Mouse (Mus musculus) gastrocnemius, postnatal 4 days (tissue): ENCODE measurements around the gene Gm43738. TPM values are rescaled to one million over a fixed set of nuclear protein-coding genes. Genes with fewer than 3 reads are reported as not detected.

Experiments used
- DNase-seq, 2 experiments: peaks; one replicate each; pipeline ENCODE4 v3.0.0; 2021 to 2022; ENCODE audit warnings: low spot score in 2 of 2, mixed read lengths in 2 of 2
- long read RNA-seq, 2 experiments: library from polyadenylated mRNA; stranded (forward); transcript quantifications; one replicate each; pipeline ENCODE4 v2.0.0; 2021
- total RNA-seq, 2 experiments: library from RNA; stranded (reverse); gene quantifications; 2 replicates each; pipeline ENCODE4 v1.2.3; 2021

Gene Gm43738
- not detected for total RNA-seq
- long read RNA-seq, experiment 1 = 0 reads
- long read RNA-seq, experiment 2, partial matches to known transcripts = 1 of 5 reads
- long read RNA-seq, experiment 2, other reads (novel, unspliced or antisense) = 4 of 5 reads

- DNase-seq = peak in 1 of 2 experiments; percentile 28
Measured at GRCm38 (mm10) chr3:89100811-89101210, at the start of gene Gm43738. Gm43738 (minus strand) TSS chr3:89101099.

DNA sequence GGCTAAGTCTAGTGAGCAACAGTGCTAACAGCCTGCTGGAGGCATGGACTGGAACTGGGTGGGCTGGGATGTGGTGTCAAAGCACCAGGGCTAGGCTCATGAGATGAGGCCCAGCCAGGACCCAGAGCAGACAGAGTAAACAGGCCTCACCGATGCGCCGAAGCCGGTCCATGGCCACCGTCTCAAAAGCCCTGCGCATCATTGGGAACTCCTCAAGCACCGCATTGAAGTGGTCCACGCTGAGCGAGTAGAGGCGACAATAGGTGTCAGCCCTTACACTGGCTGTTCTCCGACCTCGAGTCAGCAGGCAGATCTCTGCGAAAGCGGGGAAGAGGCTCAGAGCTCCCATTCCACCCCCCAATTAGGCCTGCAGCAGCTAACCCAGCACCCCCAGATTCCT lies 47.7 kb upstream of the Gm43738 start:
- DNase-seq = no peak

DNA sequence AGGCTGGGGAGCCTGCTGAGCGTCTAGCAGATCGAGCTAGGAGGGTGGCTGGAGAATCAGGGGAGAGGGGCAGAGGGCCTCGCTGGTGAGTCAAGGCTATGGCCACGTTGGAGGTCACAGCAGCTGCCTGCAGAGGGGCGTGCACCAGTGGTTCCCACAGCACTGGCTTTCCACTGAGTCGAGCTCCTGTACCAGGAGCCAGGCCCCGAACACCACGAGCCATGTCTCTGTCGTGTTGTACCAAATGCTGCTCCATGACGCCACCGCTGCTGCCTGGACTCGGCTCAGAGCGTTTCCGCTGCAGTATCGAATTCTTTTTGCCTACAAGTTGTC lies 47.0 kb upstream of the Gm43738 start:
- no peak for DNase-seq

DNA sequence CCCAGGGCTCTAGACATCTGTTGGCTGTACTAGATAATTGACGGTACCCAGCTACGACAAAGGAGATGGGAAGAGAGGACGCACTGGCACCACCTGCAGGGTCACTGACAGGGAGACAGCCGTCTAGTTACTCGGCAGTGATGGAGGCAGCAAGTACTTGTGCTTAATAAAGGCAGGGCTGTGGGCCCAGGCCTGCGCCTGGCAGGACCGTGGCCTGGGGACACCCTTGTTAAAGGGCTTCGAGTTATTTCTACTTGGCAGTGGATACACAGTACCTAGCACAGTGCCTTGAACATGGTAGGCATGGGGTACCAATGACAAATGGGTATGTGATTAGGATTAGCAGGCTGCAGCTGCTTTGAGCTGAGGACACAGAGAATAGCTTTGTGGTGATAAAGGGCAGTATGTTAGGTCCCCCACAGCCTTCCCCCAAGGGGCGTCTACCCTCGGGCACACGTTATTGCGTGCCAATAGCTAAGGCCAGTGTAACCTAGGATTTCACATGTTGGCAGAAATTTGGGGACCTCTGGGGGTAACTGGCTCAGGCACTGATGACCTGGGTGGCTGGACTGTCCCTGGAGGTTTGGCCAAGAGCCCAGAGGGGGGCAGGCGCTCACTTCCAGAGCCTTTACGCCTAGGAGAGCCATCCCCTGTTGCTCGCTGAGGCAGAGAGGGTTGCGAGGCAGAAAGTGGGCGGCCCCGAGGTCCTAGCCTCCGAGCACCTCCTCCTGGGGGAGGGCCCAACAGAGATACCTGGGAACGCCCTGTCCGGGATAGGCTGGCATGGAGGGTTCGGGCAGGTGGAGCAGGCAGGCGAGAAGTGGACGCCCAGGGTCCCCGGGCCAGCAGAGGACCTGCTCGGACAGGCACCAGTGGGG lies 46.4 kb upstream of the Gm43738 start:
- DNase-seq = no peak

DNA sequence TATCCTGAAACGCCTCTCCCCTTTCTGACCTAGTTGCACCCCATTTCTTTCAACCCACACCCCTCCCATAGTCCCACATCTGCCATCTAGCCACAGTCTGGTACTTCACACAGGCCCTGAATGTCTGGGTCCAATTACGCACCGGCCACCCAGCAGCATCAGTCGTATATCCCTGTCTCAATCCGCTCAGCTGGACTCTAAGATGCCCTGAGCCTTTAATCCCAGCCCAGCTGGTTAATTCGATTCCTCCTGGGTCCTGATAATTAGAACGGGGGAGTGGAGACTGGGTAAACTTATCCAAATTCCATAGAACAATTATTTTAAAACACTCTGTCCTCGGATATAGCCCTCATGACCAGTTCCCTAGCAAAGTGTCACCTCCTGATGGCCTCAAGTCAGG lies 44.7 kb upstream of the Gm43738 start:
- DNase-seq = no peak

- no peak for DNase-seq
Measured at GRCm38 (mm10) chr3:89144821-89145220, 43.9 kb upstream of the Gm43738 start.

DNA sequence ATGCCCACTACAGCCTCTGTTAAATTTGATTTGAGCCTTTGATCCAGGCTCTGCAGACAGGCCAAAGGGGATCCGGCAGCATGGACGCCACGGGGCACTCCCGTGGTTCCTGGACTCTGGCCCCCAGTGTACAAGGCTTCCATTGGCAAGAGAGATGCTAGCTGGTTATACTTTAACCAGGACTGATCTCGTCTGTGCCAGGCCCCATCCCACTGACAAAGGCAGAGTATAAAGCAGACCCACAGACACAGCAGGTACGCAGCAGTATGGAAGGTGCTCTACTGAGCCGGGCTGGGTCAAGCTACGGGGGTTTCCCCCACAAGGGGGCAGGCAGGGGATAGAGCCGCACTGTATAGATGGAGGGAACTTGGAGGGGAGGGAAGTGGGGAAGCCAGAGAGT lies 35.5 kb upstream of the Gm43738 start:
- DNase-seq = no peak

- DNase-seq = no peak
Measured at GRCm38 (mm10) chr3:89135958-89136357, 35.1 kb upstream of the Gm43738 start, which contains the start of gene Pklr. Pklr (plus strand) TSS chr3:89136142.

DNA sequence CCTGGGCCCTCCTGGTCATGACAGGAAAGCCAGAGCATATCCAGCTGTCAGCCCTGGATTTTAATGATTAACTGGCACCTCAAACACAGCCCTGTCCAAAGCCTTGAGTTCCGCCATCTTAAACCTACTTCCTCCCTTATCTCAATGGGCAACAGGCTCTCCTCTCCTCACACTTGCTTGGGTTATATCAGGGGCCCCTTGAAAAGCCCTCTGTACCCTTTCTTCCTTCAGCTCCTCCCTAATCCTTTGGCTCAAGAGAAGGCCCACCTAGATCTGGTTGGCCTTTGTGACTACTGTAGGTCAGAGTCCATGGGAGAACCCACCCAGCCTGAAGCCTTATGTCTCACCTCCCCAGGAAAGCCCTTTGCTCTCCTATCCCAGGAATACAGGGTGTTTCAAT lies 32.9 kb upstream of the Gm43738 start:
- no peak for DNase-seq

- no peak for DNase-seq
Measured at GRCm38 (mm10) chr3:89133063-89133450, 32.2 kb upstream of the Gm43738 start.

DNA sequence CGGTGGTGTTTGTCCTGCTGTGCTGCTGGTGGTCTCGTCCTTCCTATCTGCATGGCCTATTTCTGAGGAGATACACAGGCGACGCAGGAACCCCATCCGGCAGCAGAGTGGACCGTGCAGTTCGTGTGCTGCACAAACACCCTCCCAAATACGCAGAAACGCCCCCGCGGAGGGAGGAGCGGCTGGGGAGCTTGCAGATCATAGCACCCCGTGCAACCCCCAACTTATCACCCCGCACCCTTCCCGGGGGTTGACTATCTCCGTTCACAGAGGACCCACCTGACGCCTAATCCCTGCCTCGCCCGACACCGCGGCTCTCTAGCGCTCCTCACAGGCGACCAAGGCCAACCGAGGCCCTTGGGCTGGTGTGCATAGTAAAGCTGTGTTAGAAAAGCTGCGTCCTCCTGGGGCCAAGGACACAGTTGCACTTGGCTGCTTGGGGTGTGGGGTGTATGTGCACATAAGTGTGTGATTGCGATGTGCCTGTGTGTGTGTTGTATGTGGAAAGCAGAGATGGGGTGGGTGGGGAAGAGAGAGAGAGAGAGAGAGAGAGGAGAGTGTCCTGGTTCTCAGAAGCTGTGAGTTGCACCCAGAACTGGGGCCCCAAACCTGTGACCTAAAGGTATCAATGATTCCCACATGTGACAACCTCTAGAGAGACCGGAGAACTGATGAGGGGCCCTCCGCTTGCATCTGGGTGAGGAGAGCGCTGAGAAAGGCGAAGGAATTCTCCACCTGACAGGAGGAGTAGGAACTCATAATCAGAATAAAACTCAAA lies 31.6 kb upstream of the Gm43738 start:
- peak in 1 of 2 experiments; percentile 19 for DNase-seq

GRCm38 (mm10) chr3:89131816-89132215 lies 30.9 kb upstream of the Gm43738 start:
- no peak for DNase-seq

- DNase-seq = no peak
Measured at GRCm38 (mm10) chr3:89129908-89130307, 29.0 kb upstream of the Gm43738 start.

- DNase-seq = no peak
Measured at GRCm38 (mm10) chr3:89125981-89126380, 25.1 kb upstream of the Gm43738 start.

DNA sequence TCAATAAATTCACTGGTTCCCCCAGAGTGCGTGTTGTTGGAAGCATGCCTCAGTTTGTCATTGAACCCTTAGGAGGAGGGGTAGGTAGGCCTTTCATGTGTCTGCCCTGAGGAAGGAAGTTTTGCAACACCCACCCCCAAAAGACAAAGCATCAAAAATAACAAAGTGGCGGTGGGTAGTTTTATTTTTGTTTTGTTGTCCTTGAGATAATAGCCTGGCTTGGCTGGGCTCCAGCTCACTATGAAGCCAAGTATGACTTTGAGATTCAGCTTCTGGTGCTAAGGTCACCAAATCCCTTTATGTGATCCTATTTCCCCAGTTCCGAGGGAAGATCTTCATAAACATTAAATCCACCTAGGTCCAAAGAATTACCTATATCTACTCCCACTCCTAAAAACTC lies 23.3 kb upstream of the Gm43738 start:
- no peak for DNase-seq

DNA sequence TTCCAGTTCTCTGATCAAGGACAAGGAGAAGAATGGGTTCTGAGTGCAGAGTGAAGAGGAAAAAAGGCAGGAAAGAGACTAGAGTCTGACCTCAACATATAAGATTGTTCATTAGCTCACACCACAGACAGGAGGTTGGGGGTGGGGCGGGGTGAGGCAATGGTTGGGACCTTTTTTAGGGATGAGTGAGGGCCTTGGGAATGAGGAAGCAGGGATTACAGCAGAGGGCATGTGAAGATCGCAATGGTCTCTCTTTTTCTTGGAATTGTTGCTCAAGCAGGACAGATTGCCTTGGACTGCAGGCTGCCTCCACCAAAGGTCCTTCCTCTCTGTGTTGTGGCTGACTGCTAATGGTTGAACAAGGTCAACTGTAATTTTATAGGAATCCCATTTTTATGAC lies 22.4 kb upstream of the Gm43738 start:
- DNase-seq = peak; percentile 20 to 31

GRCm38 (mm10) chr3:89115522-89115921 lies 14.6 kb upstream of the Gm43738 start:
- no peak for DNase-seq

DNA sequence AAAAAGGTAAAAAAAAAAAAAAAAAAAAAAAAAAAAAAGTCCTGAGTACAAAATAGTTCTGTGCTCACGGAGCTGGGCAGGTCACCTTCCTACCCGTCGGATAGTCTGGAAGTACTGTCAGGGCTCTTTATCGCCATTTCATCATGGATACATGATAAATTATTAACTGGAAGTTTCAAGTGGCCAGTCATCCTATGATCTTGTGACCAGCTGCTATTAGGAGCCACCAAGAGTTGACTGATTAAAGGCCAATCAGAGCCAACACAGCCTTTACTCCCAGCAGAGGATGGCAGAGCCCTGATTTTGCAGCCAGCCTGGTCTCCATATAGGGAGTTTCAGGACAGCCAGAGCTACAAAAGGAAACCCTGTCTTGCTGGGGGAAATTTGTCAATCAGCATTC lies 12.2 kb upstream of the Gm43738 start:
- no peak for DNase-seq

- DNase-seq = no peak
Measured at GRCm38 (mm10) chr3:89108146-89108545, 7.2 kb upstream of the Gm43738 start.

GRCm38 (mm10) chr3:89107545-89107944 lies 6.6 kb upstream of the Gm43738 start:
- no peak for DNase-seq

DNA sequence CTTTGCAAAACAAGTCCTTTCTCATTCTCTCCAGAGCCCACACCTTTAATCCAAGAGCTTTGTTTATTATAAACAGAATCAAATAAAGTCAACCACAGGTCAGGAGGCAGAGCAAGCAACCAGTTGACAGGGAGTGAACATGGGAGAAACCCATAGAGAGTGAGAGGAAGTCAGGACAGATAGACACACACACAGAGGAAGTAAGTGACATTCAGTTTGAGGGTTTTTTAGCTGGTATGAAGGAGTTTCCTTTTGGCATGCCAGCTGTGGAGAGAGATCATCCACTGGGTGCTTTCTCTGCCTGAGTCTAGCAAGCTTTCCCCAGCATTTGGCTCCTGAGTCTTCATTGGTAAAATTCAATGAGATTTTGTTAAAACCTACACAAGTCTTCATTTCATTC lies 6.0 kb upstream of the Gm43738 start:
- DNase-seq = no peak

GRCm38 (mm10) chr3:89103291-89103595 lies 2.3 kb upstream of the Gm43738 start:
- no peak for DNase-seq
